Mouse (Mus musculus) ES-E14 (cell line): Measurements from ENCODE around the gene Cdc42bpa. TPM values are rescaled to one million over a fixed set of nuclear protein-coding genes. Genes with fewer than 3 reads are reported as not detected.

Source experiments
- DNase-seq: peaks from one replicate; pipeline ENCODE4 v3.0.0-alpha.2; 2013; ENCODE audit warnings: low read depth, low spot score
- H3K27ac ChIP-seq: 2 replicates; pipeline ENCODE4 v1.5.1; 2012; ENCODE audit warnings: low read depth, mild to moderate bottlenecking, low read length, moderate library complexity, mixed read lengths; ENCODE audit not compliant: poor library complexity, insufficient read depth, severe bottlenecking
- H3K36me3 ChIP-seq: 2 replicates; pipeline ENCODE4 v1.6.1; 2012; ENCODE audit warnings: mild to moderate bottlenecking, low read length, moderate library complexity, mixed read lengths; ENCODE audit not compliant: control insufficient read depth, poor library complexity, insufficient read depth, severe bottlenecking
- H3K4me1 ChIP-seq, 2 experiments: fragments of 150-350 bp in 1 of 2; sonication (generic) in 1 of 2; 2 replicates each; pipeline ENCODE4 v1.6.1; 2012; ENCODE audit warnings: low read length in 2 of 2, mild to moderate bottlenecking in 1 of 2, mixed read lengths in 1 of 2; ENCODE audit not compliant: control insufficient read depth in 2 of 2, insufficient read depth in 2 of 2, poor library complexity in 1 of 2
- H3K4me3 ChIP-seq, 2 experiments: fragments of 150-350 bp in 1 of 2; sonication (generic) in 1 of 2; 2 replicates each; pipeline ENCODE4 v1.5.1; 2012; ENCODE audit warnings: low read length in 2 of 2, low read depth in 1 of 2, mild to moderate bottlenecking in 1 of 2, mixed read lengths in 1 of 2; ENCODE audit not compliant: insufficient read depth in 1 of 2, poor library complexity in 1 of 2, severe bottlenecking in 1 of 2
- H3K9ac ChIP-seq: 2 replicates; pipeline ENCODE4 v1.6.1; 2012; ENCODE audit warnings: low read depth, mild to moderate bottlenecking, low read length, mixed read lengths; ENCODE audit not compliant: poor library complexity, insufficient read depth, severe bottlenecking
- H3K9me3 ChIP-seq: fragments of 150-350 bp; sonication (generic); 2 replicates; pipeline ENCODE4 v1.6.1; 2012; ENCODE audit warnings: low read depth, mild to moderate bottlenecking, low read length; ENCODE audit not compliant: control insufficient read depth, insufficient read depth
- CHD2 ChIP-seq: IDR thresholded peaks from 2 replicates; pipeline ENCODE4 v1.6.1; 2014; ENCODE audit warnings: mild to moderate bottlenecking, low read depth, low read length, inconsistent platforms
- HCFC1 ChIP-seq: IDR thresholded peaks from 2 replicates; pipeline ENCODE4 v1.6.1; 2012; ENCODE audit warnings: low read length, inconsistent platforms, borderline replicate concordance; ENCODE audit not compliant: insufficient read depth
- MAFK ChIP-seq: IDR thresholded peaks from 2 replicates; pipeline ENCODE4 v1.6.1; 2014; ENCODE audit warnings: mild to moderate bottlenecking, low read depth, low read length, inconsistent platforms; ENCODE audit not compliant: insufficient read depth
- ZC3H11A ChIP-seq: IDR thresholded peaks from 2 replicates; pipeline ENCODE4 v1.6.1; 2012; ENCODE audit warnings: low read depth, mild to moderate bottlenecking, inconsistent platforms, low read length, borderline replicate concordance
- ZNF384 ChIP-seq: IDR thresholded peaks from 2 replicates; pipeline ENCODE4 v1.6.1; 2012; ENCODE audit warnings: low read depth, low read length, inconsistent platforms
- in situ Hi-C, 2 experiments: fragments of 600-800 bp; cut with MboI; formaldehyde crosslinking; loops; one replicate each; pipeline ENCODE4 v1.15.1; 2025; ENCODE audit warnings: low sequenced_read_pairs in 2 of 2, inconsistent platforms in 1 of 2; ENCODE audit not compliant: unreplicated experiment in 2 of 2
- total RNA-seq: library from RNA; depleted of rRNA; stranded (reverse); fragments of 300-350 nt; gene quantifications from 2 replicates; pipeline ENCODE4 v1.2.3, GENCODE M21; 2012

Gene Cdc42bpa
- total RNA-seq, 1 experiment, result 22.1 TPM

DNA sequence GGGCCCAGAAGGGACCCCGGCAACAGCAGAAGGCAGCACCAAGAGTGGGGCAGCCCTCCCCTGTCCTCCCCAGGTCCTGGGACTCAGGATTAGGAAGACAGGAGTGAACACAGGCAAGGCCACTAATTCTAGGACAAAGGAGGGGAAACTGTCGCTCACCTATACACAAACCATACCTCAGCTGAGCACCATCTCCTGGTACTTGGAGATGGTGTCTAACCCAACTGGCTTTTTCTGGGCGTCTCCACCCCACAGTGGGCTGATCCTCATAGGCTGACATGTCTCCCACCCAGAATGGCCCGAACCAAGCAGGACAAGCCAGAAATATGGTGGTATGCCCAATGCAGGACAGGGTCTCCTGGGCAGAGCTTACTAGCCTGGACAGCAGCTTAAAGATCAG is 212.3 kb downstream of the Cdc42bpa start:
- no peak overlapping the region for H3K27ac ChIP-seq
- in situ Hi-C loops, result no loop called here
- H3K9ac ChIP-seq, result no peak overlapping the region
- H3K36me3 ChIP-seq, result no peaks in the 10 kb centered on the region
- H3K4me3 ChIP-seq, result no peak overlapping the region
- no peaks in the 10 kb centered on the region for H3K9me3 ChIP-seq
- no peak for DNase-seq
- TF ChIP-seq ZNF384 (no peak), HCFC1 (no peak), MAFK (no peak), ZC3H11A (no peak), CHD2 (no peak)
- H3K4me1 ChIP-seq, result no peaks in the 10 kb centered on the region

DNA sequence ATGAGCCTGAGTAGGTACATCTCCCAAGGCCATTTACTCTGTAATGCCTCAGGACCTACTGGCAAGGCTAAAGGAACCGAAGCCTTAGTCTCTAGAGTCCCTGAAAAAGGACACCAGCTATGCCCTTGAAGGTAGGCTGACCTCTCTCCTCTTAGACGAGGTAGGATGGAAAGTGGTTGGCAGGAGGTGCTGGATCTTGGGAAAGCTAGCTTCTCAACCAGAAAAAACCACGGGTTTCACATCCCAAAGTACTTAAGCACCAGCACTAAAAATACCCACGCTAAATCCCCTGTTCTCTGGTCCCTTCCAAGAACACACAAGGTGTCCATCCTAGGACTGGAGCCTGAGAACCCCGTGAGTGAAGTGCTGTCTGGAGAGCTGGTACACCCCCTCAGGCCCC is 212.7 kb downstream of the Cdc42bpa start:
- H3K27ac ChIP-seq, result no peak overlapping the region
- no peak overlapping the region for H3K4me3 ChIP-seq
- no peaks in the 10 kb centered on the region for H3K9me3 ChIP-seq
- H3K36me3 ChIP-seq, result no peaks in the 10 kb centered on the region
- DNase-seq, result no peak
- H3K4me1 ChIP-seq, result no peaks in the 10 kb centered on the region
- TF ChIP-seq ZC3H11A (no peak), ZNF384 (no peak), CHD2 (no peak), MAFK (no peak), HCFC1 (no peak)
- H3K9ac ChIP-seq, result no peak overlapping the region
- in situ Hi-C loops, result no loop called here

DNA sequence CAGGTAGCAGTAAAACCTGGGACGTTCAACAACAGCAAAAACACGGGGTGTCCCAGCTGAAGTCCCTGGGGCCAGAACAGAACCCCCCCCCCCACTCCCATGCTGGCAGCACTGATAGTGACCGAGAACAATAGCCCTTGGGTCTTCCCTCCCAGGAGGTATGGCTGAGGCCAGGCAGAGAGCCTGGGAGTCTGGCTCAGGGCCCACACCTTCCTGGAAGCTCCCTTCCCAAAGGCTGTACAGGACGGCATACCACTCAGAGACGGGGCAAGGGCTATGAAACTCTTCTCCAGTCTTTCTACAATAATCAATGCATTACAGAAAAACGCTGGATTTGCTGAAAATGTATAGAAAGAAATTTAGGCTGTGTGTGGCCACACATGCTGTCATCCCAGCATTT is 214.4 kb downstream of the Cdc42bpa start:
- Histone ChIP-seq H3K36me3 (no peaks in the 10 kb centered on the region), H3K4me3 (no peak overlapping the region), H3K27ac (no peak overlapping the region), H3K4me1 (no peaks in the 10 kb centered on the region), H3K9ac (no peak overlapping the region), H3K9me3 (no peaks in the 10 kb centered on the region)
- no peak for DNase-seq
- TF ChIP-seq CHD2 (no peak), ZNF384 (no peak), ZC3H11A (no peak), MAFK (no peak), HCFC1 (no peak)
- in situ Hi-C loops, result no loop called here

DNA sequence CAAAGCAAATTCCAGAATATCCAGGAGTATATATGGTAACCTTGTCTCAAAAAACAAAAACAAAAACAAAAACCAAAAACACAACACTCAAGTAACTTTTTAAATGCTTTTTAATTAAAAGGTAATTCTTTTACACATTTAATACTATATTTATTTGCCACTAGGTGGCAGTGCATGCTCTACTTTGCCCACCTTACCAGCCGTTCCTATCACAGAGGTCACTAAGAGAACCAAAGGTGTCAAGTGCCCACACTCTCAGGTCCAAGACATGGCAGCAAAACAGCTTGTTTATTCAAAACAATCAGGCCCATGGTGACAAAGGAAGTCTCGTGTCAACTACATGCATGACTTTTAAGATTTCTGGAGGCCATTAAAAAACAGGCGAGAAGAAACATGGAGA is 214.9 kb downstream of the Cdc42bpa start:
- no peaks in the 10 kb centered on the region for H3K36me3 ChIP-seq
- in situ Hi-C loops, result no loop called here
- no peak for TF ChIP-seq MAFK
- peak; percentile 16; the same call in 1 of the 2 replicates for TF ChIP-seq ZC3H11A
- no peaks in the 10 kb centered on the region for H3K4me1 ChIP-seq
- H3K9me3 ChIP-seq, result no peaks in the 10 kb centered on the region
- no peak overlapping the region for H3K27ac ChIP-seq
- no peak overlapping the region for H3K9ac ChIP-seq
- H3K4me3 ChIP-seq, result no peak overlapping the region
- DNase-seq, result peak; percentile 25

DNA sequence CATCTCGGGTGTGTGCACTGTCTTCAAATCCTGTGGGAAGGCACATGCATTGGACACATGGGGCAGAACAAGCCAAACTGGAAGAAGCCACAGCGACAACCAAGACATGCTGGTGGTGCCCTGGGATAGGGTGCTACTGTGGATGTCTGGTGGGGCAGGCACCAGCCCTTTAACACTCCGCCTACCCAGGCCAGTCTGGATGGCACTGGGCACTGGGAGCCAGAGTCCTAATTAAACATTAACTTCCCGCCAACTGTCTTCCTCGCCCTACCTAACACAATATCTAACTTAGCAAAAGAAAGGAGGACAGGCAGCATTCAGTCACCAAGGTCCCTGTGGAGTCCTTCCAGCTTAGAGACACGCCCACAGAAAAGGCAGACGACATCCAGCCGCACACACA is 215.4 kb downstream of the Cdc42bpa start:
- DNase-seq, result no peak
- Histone ChIP-seq H3K36me3 (no peaks in the 10 kb centered on the region), H3K4me3 (no peak overlapping the region), H3K9me3 (no peaks in the 10 kb centered on the region), H3K27ac (no peak overlapping the region), H3K4me1 (no peaks in the 10 kb centered on the region), H3K9ac (no peak overlapping the region)
- no peak for TF ChIP-seq ZNF384
- no peak for TF ChIP-seq ZC3H11A
- TF ChIP-seq MAFK, result no peak
- no peak for TF ChIP-seq CHD2
- no peak for TF ChIP-seq HCFC1
- in situ Hi-C loops, result no loop called here
